Mouse (Mus musculus) hindbrain, embryonic 12.5 days (tissue): ENCODE measurements around the gene Dchs1. TPM values are rescaled to one million over a fixed set of nuclear protein-coding genes. Genes with fewer than 3 reads are reported as not detected.

Experiments
- ATAC-seq: fragments of 200-750 bp; cut with Nextera tagmentation; 2 replicates; pipeline ENCODE4 v1.8.0; 2017; ENCODE audit warnings: moderate TSS enrichment; ENCODE audit not compliant: low FRiP score
- H3K27ac ChIP-seq: fragments of 300-500 bp; sonication (generic); 2 replicates; pipeline ENCODE4 v1.5.1; 2016; ENCODE audit warnings: mild to moderate bottlenecking
- H3K27me3 ChIP-seq: fragments of 300-500 bp; sonication (generic); 2 replicates; pipeline ENCODE4 v1.6.1; 2016; ENCODE audit warnings: mild to moderate bottlenecking
- H3K36me3 ChIP-seq: fragments of 300-500 bp; sonication (generic); 2 replicates; pipeline ENCODE4 v1.6.1; 2016; ENCODE audit warnings: mild to moderate bottlenecking
- H3K4me1 ChIP-seq: fragments of 300-500 bp; sonication (generic); 2 replicates; pipeline ENCODE4 v1.6.1; 2016
- H3K4me2 ChIP-seq: fragments of 300-500 bp; sonication (generic); replicated peaks from 2 replicates; pipeline ENCODE4 v1.6.1; 2016; ENCODE audit warnings: mild to moderate bottlenecking
- H3K4me3 ChIP-seq: fragments of 300-500 bp; sonication (generic); 2 replicates; pipeline ENCODE4 v1.5.1; 2016; ENCODE audit warnings: mild to moderate bottlenecking
- H3K9ac ChIP-seq: fragments of 300-500 bp; sonication (generic); 2 replicates; pipeline ENCODE4 v1.6.1; 2016; ENCODE audit warnings: mild to moderate bottlenecking, moderate library complexity
- H3K9me3 ChIP-seq: fragments of 300-500 bp; sonication (generic); replicated peaks from 2 replicates; pipeline ENCODE4 v1.6.1; 2016; ENCODE audit warnings: mild to moderate bottlenecking
- WGBS: fragments of 180-500 bp; shearing (Covaris S2); methylation state at CpG from one replicate; pipeline ENCODE4 v1.1.7; 2016; 5-methylcytosine and 5-hydroxymethylcytosine counted together
- polyA plus RNA-seq: library from polyadenylated mRNA; unstranded; fragments of >200 nt; fragmentation: Nextera tagmentation; extraction: Ambion mirVana; gene quantifications from 2 replicates; pipeline ENCODE4 v1.2.1, GENCODE M21; 2016

Dchs1 gene
- polyA plus RNA-seq, 1 experiment from 2014 or later: 26.9 TPM

DNA sequence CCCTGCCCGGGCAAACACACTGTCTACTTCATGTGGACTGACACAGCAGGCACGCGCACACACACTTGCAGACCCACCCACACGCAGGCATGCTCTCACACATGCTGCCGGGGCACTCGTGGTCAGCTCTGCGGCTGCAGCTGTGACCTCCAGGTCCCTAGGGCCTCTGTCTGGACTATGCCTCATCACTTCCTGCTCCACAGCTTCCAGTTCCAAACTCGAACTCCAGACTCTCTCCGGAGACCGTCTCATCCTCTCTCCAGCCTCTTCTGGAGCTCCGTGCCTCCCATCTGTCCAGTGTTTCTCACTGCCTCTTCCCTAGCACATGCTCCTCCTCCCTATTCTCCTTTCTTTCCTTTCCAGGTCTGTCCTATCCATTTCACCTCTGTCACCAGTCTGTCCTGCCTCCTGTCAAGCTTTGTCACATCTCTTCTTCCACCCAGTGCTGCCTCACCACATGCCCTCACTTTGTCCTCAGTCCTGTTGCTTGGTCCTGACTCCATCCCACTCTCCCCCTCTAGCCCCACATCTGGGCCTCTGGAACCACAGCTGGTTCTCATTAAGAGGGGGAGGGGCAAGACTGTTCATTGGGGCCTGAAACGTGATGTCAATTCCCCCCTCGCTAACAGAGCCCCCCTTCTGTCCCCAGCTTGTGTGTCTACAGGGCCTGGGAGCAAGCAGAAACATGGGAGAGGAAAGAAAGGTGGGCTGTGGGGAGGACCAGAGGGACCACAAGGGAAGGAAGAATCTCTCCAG, 9.5 kb downstream of the Dchs1 start:
- peak overlapping the region; percentile 14; the same call in 1 of the 2 replicates for H3K4me3 ChIP-seq
- WGBS: 52% methylated on average over 13 of the region's 13 CpGs
- peak overlapping the region; percentile 82 for H3K27ac ChIP-seq

DNA sequence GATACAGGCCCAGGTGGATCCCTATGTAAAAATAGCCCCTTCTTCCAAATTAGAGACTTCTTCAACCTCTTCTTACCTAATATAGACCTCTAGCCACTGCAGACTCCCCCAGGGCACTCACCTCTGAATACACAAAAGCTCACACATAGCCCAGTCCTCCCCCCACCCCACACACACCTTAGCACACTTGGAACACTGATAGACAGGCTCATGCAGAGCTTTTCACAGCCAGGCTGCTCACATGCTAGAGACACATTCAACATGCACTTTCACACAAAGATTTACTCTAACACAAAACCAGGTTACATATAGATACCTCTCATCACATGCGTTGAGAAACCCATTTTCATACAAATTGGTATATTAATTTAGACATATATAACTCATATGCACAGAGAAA, 10.1 kb downstream of the Dchs1 start:
- Histone ChIP-seq H3K4me1 (peaks cover 44% of the 10 kb centered on the region), H3K27ac (no peak overlapping the region), H3K36me3 (peaks cover 51% of the 10 kb centered on the region), H3K27me3 (no peaks in the 10 kb centered on the region), H3K4me3 (no peak overlapping the region), H3K9me3 (no peaks in the 10 kb centered on the region), H3K9ac (no peak overlapping the region), H3K4me2 (peak overlapping the region; percentile 37)
- WGBS: 95% methylated on average over 1 of the region's 1 CpGs
- ATAC-seq: no peak

More for the DNA sequence above, 9.5 kb downstream of the Dchs1 start:
- Histone ChIP-seq H3K36me3 (peaks cover 51% of the 10 kb centered on the region), H3K4me1 (peaks cover 46% of the 10 kb centered on the region), H3K9ac (peak overlapping the region; percentile 41; the same call in 1 of the 2 replicates), H3K4me2 (peak overlapping the region; percentile 37), H3K27me3 (no peaks in the 10 kb centered on the region), H3K9me3 (no peaks in the 10 kb centered on the region)
- peak; percentile 47 for ATAC-seq

DNA sequence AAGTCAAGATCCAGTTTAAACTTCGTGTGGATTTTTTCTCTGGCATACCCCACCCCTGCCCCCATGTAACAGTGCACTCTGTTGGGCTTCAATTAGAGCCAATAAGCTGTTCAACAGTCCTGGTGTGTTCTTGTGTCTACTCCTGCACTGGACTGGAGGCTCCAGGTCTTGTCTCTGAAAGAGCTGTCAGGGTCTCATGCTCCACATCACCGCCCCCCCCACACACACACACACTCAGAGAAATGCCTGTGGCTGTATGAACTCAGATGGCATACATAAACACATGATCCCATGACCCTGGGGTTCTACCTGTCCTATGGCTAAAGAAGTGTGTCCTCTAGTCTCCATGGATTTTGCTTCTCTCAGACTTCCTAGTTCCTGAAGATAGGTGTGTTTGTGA, 11.4 kb downstream of the Dchs1 start:
- Histone ChIP-seq H3K9ac (no peak overlapping the region), H3K27me3 (no peaks in the 10 kb centered on the region), H3K4me3 (no peak overlapping the region), H3K9me3 (no peaks in the 10 kb centered on the region), H3K27ac (no peak overlapping the region), H3K4me2 (no peak overlapping the region), H3K36me3 (peaks cover 51% of the 10 kb centered on the region), H3K4me1 (peaks cover 50% of the 10 kb centered on the region)
- ATAC-seq: no peak
- 88% methylated on average over 2 of the region's 2 CpGs for WGBS

DNA sequence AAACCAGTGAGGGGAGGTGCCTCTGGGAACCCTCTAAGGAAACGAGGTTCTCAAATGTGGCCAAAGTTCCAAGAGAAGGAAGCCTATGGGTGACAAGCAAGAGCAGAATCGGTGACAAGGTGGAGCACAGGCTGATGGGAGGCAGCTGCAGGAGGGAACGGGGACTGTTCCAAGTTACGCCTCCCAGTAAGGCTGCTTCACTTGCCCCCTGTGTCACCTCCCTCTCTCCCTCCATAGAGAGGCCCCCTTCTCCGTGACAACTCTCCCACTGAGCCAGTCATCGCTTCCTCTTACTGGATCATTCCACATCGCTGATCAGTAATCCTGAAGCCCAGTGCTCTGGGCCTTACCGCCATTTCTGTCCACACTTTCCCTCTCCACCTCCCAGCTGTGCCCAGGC, 12.8 kb downstream of the Dchs1 start:
- H3K4me1 ChIP-seq: peaks cover 55% of the 10 kb centered on the region
- no peak overlapping the region for H3K9ac ChIP-seq
- no peaks in the 10 kb centered on the region for H3K27me3 ChIP-seq
- no peak overlapping the region; the same call in 1 of the 2 replicates for H3K27ac ChIP-seq
- H3K36me3 ChIP-seq: peaks cover 52% of the 10 kb centered on the region
- no peaks in the 10 kb centered on the region for H3K9me3 ChIP-seq
- no peak overlapping the region for H3K4me3 ChIP-seq
- peak; percentile 11; the same call in 1 of the 2 replicates for ATAC-seq
- no peak overlapping the region for H3K4me2 ChIP-seq
- 45% methylated on average over 8 of the region's 8 CpGs for WGBS

DNA sequence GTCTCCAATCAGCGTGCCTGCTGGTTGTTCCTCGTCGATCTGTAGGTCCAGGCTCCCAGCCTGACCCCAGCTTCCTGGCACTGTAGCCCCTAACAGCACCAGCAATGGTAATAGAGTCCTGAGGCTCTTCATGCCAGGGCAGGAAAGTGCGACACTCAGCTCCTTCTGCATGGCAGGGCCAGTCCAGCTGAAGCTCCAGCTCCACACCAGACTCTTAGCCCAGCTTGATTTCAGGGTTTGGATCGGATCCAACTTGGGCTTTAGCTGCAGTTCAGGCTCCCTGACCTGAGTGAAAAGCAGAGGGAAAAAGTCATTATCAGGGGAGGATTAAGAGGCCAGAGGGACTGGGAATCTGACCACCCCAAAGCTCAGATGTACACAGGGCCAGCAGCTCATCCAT, 14.4 kb downstream of the Dchs1 start:
- WGBS: 86% methylated on average over 5 of the region's 5 CpGs
- H3K9me3 ChIP-seq: no peaks in the 10 kb centered on the region
- no peak for ATAC-seq
- H3K9ac ChIP-seq: no peak overlapping the region
- H3K4me3 ChIP-seq: no peak overlapping the region
- no peaks in the 10 kb centered on the region for H3K27me3 ChIP-seq
- no peak overlapping the region for H3K4me2 ChIP-seq
- peaks cover 43% of the 10 kb centered on the region for H3K36me3 ChIP-seq
- no peak overlapping the region for H3K27ac ChIP-seq
- peaks cover 52% of the 10 kb centered on the region for H3K4me1 ChIP-seq

DNA sequence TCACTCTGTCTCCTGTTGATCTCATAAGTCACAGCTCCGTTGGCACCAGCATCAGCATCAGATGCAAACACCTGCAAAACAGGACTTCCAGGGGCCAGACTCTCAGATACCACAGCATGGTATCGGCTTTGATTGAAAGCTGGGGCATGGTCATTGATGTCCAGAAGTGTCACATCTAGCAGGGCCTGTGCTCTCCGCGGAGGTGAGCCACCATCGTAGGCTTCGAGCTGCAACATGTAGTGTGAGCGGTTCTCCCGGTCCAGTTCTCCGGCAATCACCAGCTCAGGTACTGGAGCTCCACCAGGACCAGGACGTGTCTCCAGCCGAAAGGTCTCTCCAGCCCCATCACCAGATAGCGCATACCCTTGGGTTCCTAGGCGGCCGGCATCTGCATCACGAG, 15.1 kb downstream of the Dchs1 start:
- no peak for ATAC-seq
- peaks cover 50% of the 10 kb centered on the region for H3K36me3 ChIP-seq
- H3K4me2 ChIP-seq: no peak overlapping the region
- no peak overlapping the region for H3K4me3 ChIP-seq
- no peak overlapping the region for H3K27ac ChIP-seq
- H3K27me3 ChIP-seq: no peaks in the 10 kb centered on the region
- H3K9ac ChIP-seq: no peak overlapping the region
- H3K9me3 ChIP-seq: no peaks in the 10 kb centered on the region
- peaks cover 53% of the 10 kb centered on the region for H3K4me1 ChIP-seq
- 97% methylated on average over 15 of the region's 15 CpGs for WGBS

DNA sequence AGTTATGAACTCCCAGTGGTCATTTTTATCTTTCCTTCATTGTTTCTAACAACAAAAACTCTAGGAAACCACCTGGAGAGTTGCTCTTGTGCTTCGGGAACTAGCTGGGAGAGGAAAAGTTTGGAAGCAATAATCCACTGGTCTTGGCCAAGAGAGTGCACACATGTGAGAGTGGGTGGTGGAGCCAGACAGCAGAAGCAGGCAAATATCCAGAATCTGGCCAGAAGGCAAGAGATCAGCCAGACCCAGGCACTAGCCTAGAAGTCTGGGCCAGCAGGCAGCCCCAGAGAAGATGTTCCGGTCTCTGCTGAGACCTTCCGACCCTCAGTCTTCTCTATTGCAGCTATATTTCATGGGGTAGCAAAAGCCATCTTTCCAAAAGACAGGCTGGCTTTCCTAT, 17.5 kb downstream of the Dchs1 start:
- ATAC-seq: no peak
- H3K4me2 ChIP-seq: no peak overlapping the region
- no peak overlapping the region for H3K27ac ChIP-seq
- no peak overlapping the region for H3K4me3 ChIP-seq
- H3K36me3 ChIP-seq: peaks cover 60% of the 10 kb centered on the region
- H3K9me3 ChIP-seq: no peaks in the 10 kb centered on the region
- H3K4me1 ChIP-seq: peaks cover 40% of the 10 kb centered on the region
- H3K27me3 ChIP-seq: peaks cover 5% of the 10 kb centered on the region
- no peak overlapping the region for H3K9ac ChIP-seq
- WGBS: 95% methylated on average over 3 of the region's 3 CpGs

DNA sequence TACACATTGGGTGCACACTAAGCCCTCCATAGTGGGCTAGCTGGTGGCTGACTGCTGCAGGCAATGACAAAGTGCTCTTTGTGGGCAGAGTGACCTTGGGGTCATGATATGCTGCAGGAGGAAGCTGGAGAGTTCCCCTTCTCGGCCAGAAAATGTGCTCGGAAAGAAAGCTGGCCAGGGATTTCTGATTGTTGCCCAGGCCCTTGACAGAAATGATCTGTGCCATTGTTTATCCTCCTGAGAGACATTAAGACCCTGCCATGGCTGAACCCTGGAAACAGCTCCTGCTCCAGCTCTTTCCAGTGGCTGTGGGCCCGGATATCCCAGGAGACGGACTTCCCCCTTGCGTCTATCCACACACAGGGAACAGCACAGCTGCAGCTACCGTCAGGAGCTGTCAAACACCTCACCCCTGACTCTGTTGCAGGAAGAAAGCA, 19.7 kb downstream of the Dchs1 start:
- H3K27ac ChIP-seq: peak overlapping the region; percentile 72
- peak; percentile 36 for ATAC-seq
- H3K4me2 ChIP-seq: peak overlapping the region; percentile 29
- H3K9ac ChIP-seq: peak overlapping the region; percentile 27; the same call in 1 of the 2 replicates
- H3K4me1 ChIP-seq: peaks cover 32% of the 10 kb centered on the region
- 7% methylated on average over 6 of the region's 6 CpGs for WGBS
- peaks cover 76% of the 10 kb centered on the region for H3K36me3 ChIP-seq
- H3K27me3 ChIP-seq: peaks cover 27% of the 10 kb centered on the region
- no peaks in the 10 kb centered on the region for H3K9me3 ChIP-seq
- no peak overlapping the region for H3K4me3 ChIP-seq

DNA sequence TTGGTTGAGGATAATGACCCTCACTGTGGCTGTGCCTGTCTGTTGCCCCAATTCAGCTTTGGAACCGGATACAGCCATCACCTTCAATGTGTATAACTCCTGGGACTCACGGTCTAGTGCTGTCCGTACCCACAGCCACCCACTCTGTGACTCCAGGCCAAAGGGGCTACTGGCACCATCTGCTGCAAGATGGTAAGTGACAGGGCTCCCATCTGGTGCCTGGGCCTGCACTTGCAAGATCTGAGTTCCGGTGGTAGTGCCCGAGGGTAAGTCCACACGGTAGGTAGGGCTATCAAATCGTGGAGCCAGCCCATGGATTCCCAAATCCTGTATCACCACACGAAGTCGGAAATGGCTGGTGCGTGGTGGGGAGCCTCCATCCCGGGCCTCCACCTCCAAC, 23.1 kb downstream of the Dchs1 start:
- Histone ChIP-seq H3K9ac (no peak overlapping the region), H3K36me3 (peaks cover 67% of the 10 kb centered on the region), H3K27me3 (peaks cover 31% of the 10 kb centered on the region), H3K4me1 (peaks cover 23% of the 10 kb centered on the region), H3K27ac (no peak overlapping the region), H3K4me3 (no peak overlapping the region), H3K9me3 (no peaks in the 10 kb centered on the region), H3K4me2 (no peak overlapping the region)
- ATAC-seq: no peak
- WGBS: 93% methylated on average over 11 of the region's 11 CpGs

DNA sequence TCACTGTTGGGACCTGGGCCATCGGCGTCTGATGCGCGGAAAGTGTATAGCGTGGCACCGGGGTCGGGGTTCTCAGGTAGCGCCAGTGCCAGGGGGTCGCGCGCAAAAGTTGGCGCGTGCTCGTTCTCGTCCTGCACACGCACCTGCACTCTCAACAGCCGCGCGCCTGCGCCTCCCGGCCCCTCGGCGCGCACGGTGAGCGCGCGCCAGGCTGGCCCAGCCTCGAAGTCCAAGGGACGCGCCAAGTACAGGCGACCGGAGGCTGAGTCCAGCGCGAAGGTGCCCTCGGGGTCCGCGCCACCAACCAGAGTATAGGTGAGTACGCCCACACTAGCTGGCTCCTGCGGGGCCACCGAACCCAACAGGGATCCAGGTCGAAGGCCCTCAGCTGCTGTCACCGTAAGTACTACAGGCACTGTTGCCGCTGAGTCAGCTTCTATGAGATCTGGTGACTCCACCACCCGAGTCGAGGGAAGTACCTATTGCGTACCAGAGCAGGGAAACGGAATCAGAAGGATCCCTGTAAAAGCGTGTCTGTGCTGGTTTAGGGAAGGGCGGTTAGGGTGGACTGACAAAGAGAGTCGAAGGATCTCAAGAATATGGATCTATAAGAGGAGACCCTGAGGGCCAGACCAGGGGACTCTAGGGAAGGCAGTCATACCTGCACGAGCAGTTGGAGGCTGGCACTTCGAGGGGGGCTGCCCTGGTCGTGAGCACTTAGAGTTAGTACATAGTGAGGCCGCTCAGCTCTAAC, 24.8 kb downstream of the Dchs1 start:
- WGBS: 24% methylated on average over 55 of the region's 55 CpGs
- peaks cover 31% of the 10 kb centered on the region for H3K27me3 ChIP-seq
- no peak overlapping the region for H3K4me3 ChIP-seq
- H3K36me3 ChIP-seq: peaks cover 77% of the 10 kb centered on the region
- peaks cover 8% of the 10 kb centered on the region for H3K4me1 ChIP-seq
- no peak overlapping the region for H3K9ac ChIP-seq
- H3K27ac ChIP-seq: no peak overlapping the region
- H3K4me2 ChIP-seq: no peak overlapping the region
- no peak for ATAC-seq
- no peaks in the 10 kb centered on the region for H3K9me3 ChIP-seq

DNA sequence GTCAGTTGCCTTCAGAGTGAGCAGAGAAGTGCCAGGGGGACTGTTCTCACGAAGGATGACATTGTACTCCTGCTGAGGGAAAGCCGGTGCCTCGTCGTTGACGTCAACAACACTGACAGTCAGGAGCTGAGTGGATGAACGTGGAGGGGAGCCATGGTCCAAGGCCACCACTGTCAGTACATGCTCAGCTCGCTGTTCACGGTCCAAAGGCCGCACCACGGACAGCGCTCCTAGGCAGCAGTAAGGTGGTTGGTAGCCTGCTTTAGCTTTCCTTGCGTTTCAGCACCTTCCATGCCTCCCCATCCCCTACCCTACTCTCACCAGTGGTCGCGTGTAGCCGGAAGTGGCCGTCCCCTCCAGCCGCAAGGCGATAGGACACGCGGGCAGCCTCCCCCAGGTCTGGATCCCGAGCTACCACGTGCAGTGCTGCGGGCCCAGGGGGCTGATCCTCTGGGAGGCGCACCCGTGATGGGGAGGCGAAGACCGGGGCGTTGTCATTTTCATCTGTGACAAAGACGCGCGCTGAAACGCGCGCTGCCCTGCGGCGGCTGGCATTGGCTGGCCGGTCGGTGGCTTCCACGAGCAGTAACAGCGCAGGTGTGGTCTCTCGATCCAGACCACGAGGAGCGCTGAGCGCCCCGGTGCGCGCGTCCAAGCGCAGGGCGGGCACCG, 25.5 kb downstream of the Dchs1 start:
- Histone ChIP-seq H3K4me2 (no peak overlapping the region), H3K27ac (no peak overlapping the region), H3K4me1 (0 out of 2 replicates have a peak, but pooled peaks cover 4% of the 10 kb centered on the region), H3K4me3 (no peak overlapping the region), H3K27me3 (peaks cover 31% of the 10 kb centered on the region), H3K9me3 (no peaks in the 10 kb centered on the region), H3K36me3 (peaks cover 79% of the 10 kb centered on the region), H3K9ac (no peak overlapping the region)
- 22% methylated on average over 51 of the region's 51 CpGs for WGBS
- no peak for ATAC-seq

DNA sequence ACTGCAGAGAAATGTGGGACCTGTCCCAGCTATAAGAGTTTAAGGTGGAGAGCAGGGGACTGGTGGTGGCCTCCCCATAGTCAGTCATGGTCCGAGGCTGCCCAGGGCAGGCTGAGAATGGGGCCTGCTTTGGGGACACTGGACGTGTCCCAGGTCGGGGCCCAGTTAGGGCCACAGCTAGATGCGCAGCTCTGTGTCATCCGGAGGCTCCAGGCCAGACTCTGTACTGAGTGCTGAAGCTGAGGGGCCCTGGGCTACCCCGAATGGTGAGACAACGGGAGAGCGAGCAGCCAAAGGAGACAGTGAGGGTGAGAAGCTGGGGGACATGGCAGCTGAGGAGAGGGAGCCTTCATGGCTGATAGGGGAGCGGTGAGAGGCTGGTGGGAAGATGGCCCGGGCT, 34.2 kb downstream of the Dchs1 start:
- H3K27ac ChIP-seq: 0 out of 2 replicates have a peak overlapping the region, but pooled peaks have one; percentile 31
- H3K4me3 ChIP-seq: no peak overlapping the region
- no peaks in the 10 kb centered on the region for H3K27me3 ChIP-seq
- no peak overlapping the region for H3K4me2 ChIP-seq
- H3K9me3 ChIP-seq: no peaks in the 10 kb centered on the region
- H3K36me3 ChIP-seq: peaks cover 69% of the 10 kb centered on the region
- ATAC-seq: no peak
- WGBS: 91% methylated on average over 10 of the region's 10 CpGs
- no peak overlapping the region; the same call in 1 of the 2 replicates for H3K9ac ChIP-seq
- peaks cover 14% of the 10 kb centered on the region for H3K4me1 ChIP-seq
